Mouse (Mus musculus) testis, adult 2 months (tissue): ENCODE measurements around the gene Atp13a4.

ENCODE experiments used
- CTCF ChIP-seq: fragments of 200-500 bp; IDR thresholded peaks from 2 replicates; pipeline ENCODE4 v1.5.1; 2012; ENCODE audit warnings: low read depth, mild to moderate bottlenecking, inconsistent platforms, low read length, moderate library complexity; ENCODE audit not compliant: control insufficient read depth, insufficient read depth, insufficient replicate concordance
- POLR2A ChIP-seq: fragments of 200-500 bp; IDR thresholded peaks from 2 replicates; pipeline ENCODE4 v1.6.1; 2012; ENCODE audit warnings: low read depth, mild to moderate bottlenecking, inconsistent platforms, low read length, moderate library complexity; ENCODE audit not compliant: control insufficient read depth

GRCm38 (mm10) chr16:29560454-29560853 lies 15.8 kb upstream of the Atp13a4 start:
- TF ChIP-seq CTCF (no peak), POLR2A (no peak)
